Mouse (Mus musculus): Measurements from ENCODE around the gene Mitf. TPM values are rescaled to one million over a fixed set of nuclear protein-coding genes. Genes with fewer than 3 reads are reported as not detected.
A peak's percentile ranks its signal among the peaks of the same experiment; 100 is the strongest.

Gene Mitf
- polyA plus RNA-seq, 1 experiment, result 6.1 TPM

- no peak for TF ChIP-seq CTCF (IDR thresholded peaks at IDR 0.05; ENCODE audit: insufficient read depth, low read length)
- TF ChIP-seq POLR2A (IDR thresholded peaks at IDR 0.05; ENCODE audit: borderline replicate concordance, extremely low read depth, low read depth, low read length), result no peak
- 51% methylated on average over 11 of the region's 11 CpGs for WGBS
Measured at GRCm38 (mm10) chr6:97937897-97938614, 131.2 kb downstream of the Mitf start.

GRCm38 (mm10) chr6:97940916-97941315, 134.1 kb downstream of the Mitf start:
- TF ChIP-seq POLR2A (IDR thresholded peaks at IDR 0.05; ENCODE audit: borderline replicate concordance, extremely low read depth, low read depth, low read length), result no peak
- TF ChIP-seq CTCF (IDR thresholded peaks at IDR 0.05; ENCODE audit: insufficient read depth, low read length), result no peak
- Histone ChIP-seq H3K4me3 (replicated peaks; ENCODE audit: extremely low read depth, low read depth, low read length) (no peak overlapping the region), H3K4me1 (ENCODE audit: control insufficient read depth, insufficient read depth, low read length) (no peaks in the 10 kb centered on the region)
- WGBS, result 93% methylated on average over 12 of the region's 12 CpGs
- DNase-seq, result no peak

More at GRCm38 (mm10) chr6:97937897-97938614, 131.2 kb downstream of the Mitf start:
- no peaks in the 10 kb centered on the region for H3K4me1 ChIP-seq (ENCODE audit: control insufficient read depth, insufficient read depth, low read length)
- DNase-seq, result no peak
- no peak overlapping the region for H3K4me3 ChIP-seq (replicated peaks; ENCODE audit: extremely low read depth, low read depth, low read length)

DNA sequence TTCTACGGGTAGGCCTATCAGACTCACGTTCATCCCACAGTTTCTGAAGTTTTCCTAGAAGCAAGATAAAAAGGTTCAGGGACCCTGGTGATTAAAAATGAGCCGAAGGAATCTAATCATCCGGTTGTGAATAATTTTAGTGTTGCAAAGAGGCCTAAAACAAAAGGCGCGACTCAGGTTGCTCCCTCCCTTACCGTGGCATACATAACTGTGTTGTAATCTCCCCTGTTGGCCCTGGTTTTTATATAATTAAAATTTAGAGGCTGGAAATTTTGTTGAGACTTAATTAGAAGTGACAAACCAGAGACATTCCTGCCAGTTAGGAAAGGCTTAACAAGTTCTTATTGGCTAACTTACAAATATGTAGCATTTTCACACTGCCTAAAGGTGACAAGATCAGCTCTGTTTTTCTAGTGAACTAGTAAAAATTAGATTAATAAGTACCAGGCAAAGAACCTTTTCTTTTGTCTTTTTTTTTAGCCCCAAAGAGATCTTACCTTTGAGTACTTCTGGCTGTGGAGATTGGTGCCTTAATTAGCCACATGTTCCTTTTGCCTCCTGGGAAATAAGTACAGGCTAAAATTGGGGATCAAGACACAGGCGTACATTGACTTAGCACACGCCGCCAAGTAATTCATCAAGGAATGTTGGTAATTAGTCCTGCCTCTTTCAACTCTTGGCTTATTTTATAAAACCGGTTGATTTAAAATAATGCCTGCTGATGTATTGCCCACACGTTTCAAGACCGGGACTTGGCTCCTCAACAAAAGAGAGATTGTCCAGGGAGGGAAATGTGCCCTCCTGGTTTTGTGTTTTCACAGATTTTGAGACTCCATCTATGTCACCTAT, 143.4 kb downstream of the Mitf start:
- TF ChIP-seq POLR2A (IDR thresholded peaks at IDR 0.05; ENCODE audit: borderline replicate concordance, extremely low read depth, low read depth, low read length), result no peak
- TF ChIP-seq CTCF (IDR thresholded peaks at IDR 0.05; ENCODE audit: insufficient read depth, low read length), result no peak
- 87% methylated on average over 13 of the region's 13 CpGs for WGBS

DNA sequence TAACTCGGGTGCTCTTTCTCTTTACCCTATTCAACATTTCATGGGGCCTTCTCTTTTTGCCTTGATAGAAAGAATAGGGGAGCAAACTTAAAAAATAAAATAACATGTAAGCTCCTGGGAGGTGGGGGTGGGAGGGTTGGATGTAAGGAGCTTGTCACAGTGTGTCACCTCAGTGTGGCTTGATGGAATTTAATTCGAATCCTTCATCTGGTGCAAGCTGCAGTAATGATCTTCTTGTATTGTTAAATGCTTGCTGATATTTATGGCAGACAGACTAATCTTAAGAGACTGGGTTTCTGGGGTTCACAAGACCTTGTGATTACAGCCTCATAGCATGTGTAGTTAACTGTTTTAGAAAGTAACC, 144.0 kb downstream of the Mitf start:
- TF ChIP-seq POLR2A (IDR thresholded peaks at IDR 0.05; ENCODE audit: borderline replicate concordance, extremely low read depth, low read depth, low read length) (no peak), CTCF (IDR thresholded peaks at IDR 0.05; ENCODE audit: insufficient read depth, low read length) (no peak)
- WGBS, result 85% methylated on average over 2 of the region's 2 CpGs
- DNase-seq, result no peak
- Histone ChIP-seq H3K4me1 (ENCODE audit: control insufficient read depth, insufficient read depth, low read length) (no peaks in the 10 kb centered on the region), H3K4me3 (replicated peaks; ENCODE audit: extremely low read depth, low read depth, low read length) (no peak overlapping the region)

More for the DNA sequence above, 143.4 kb downstream of the Mitf start:
- H3K4me1 ChIP-seq (ENCODE audit: control insufficient read depth, insufficient read depth, low read length), result no peaks in the 10 kb centered on the region
- no peak for DNase-seq
- H3K4me3 ChIP-seq (replicated peaks; ENCODE audit: extremely low read depth, low read depth, low read length), result no peak overlapping the region

- WGBS, result 87% methylated on average over 1 of the region's 1 CpGs
- TF ChIP-seq CTCF (IDR thresholded peaks at IDR 0.05; ENCODE audit: insufficient read depth, low read length) (no peak), POLR2A (IDR thresholded peaks at IDR 0.05; ENCODE audit: borderline replicate concordance, extremely low read depth, low read depth, low read length) (no peak)
Measured at GRCm38 (mm10) chr6:97951711-97952110, 144.9 kb downstream of the Mitf start.

DNA sequence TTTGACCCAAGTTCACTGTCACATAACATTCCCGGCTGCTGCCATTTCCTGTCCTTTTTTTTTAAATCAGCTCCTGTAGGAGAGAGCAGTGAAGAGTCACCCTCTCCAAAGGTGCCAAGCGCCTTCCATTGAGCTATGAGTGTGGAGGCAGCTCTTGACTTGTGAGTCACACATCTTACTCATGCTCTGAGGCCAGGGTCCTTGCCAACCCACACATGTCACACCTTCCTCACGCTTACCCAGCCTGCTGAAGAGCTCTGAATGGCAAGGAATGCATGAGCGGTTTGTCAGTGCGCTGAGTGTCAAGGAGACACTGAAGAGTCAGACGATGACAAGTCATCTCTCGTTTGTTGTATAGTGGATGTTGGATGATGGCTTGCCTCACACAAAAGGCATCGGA, 146.0 kb downstream of the Mitf start:
- WGBS, result 66% methylated on average over 8 of the region's 8 CpGs

More at GRCm38 (mm10) chr6:97951711-97952110, 144.9 kb downstream of the Mitf start:
- DNase-seq, result no peak
- Histone ChIP-seq H3K4me1 (ENCODE audit: control insufficient read depth, insufficient read depth, low read length) (no peaks in the 10 kb centered on the region), H3K4me3 (replicated peaks; ENCODE audit: extremely low read depth, low read depth, low read length) (no peak overlapping the region)

GRCm38 (mm10) chr6:97956121-97956520, 149.3 kb downstream of the Mitf start:
- Histone ChIP-seq H3K4me3 (replicated peaks; ENCODE audit: extremely low read depth, low read depth, low read length) (no peak overlapping the region), H3K4me1 (ENCODE audit: control insufficient read depth, insufficient read depth, low read length) (no peaks in the 10 kb centered on the region)
- DNase-seq, result no peak
- WGBS, result 83% methylated on average over 6 of the region's 6 CpGs
- TF ChIP-seq POLR2A (IDR thresholded peaks at IDR 0.05; ENCODE audit: borderline replicate concordance, extremely low read depth, low read depth, low read length), result no peak
- TF ChIP-seq CTCF (IDR thresholded peaks at IDR 0.05; ENCODE audit: insufficient read depth, low read length), result no peak

More for the DNA sequence above, 146.0 kb downstream of the Mitf start:
- peak; percentile 14 for DNase-seq
- Histone ChIP-seq H3K4me1 (ENCODE audit: control insufficient read depth, insufficient read depth, low read length) (no peaks in the 10 kb centered on the region), H3K4me3 (replicated peaks; ENCODE audit: extremely low read depth, low read depth, low read length) (no peak overlapping the region)
- TF ChIP-seq CTCF (IDR thresholded peaks at IDR 0.05; ENCODE audit: insufficient read depth, low read length) (no peak), POLR2A (IDR thresholded peaks at IDR 0.05; ENCODE audit: borderline replicate concordance, extremely low read depth, low read depth, low read length) (no peak)

DNA sequence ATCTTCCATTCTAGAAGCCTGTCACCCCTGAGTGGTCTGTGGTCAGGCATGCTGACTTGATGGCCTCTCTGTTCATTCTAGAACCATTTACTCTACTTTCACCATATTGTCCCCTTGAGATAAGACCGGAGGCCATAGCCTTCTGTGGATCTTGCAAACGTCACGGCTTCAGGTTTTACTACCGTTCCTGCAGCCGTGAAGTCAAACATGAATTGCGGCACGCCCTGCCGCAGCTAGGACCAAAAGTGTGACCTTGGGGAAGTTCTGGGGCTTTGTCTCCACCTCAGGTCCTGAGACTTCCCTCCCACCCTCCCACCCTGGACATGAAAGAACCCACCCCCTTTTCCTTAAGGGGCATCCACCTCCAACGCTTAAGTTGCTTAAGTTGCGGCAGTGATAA, 149.8 kb downstream of the Mitf start:
- TF ChIP-seq POLR2A (IDR thresholded peaks at IDR 0.05; ENCODE audit: borderline replicate concordance, extremely low read depth, low read depth, low read length), result no peak
- TF ChIP-seq CTCF (IDR thresholded peaks at IDR 0.05; ENCODE audit: insufficient read depth, low read length), result no peak
- no peak overlapping the region for H3K4me3 ChIP-seq (replicated peaks; ENCODE audit: extremely low read depth, low read depth, low read length)
- WGBS, result 86% methylated on average over 10 of the region's 10 CpGs
- H3K4me1 ChIP-seq (ENCODE audit: control insufficient read depth, insufficient read depth, low read length), result no peaks in the 10 kb centered on the region
- no peak for DNase-seq

GRCm38 (mm10) chr6:97958276-97958675, 151.4 kb downstream of the Mitf start:
- Histone ChIP-seq H3K4me1 (ENCODE audit: control insufficient read depth, insufficient read depth, low read length) (no peaks in the 10 kb centered on the region), H3K4me3 (replicated peaks; ENCODE audit: extremely low read depth, low read depth, low read length) (no peak overlapping the region)
- TF ChIP-seq CTCF (IDR thresholded peaks at IDR 0.05; ENCODE audit: insufficient read depth, low read length) (no peak), POLR2A (IDR thresholded peaks at IDR 0.05; ENCODE audit: borderline replicate concordance, extremely low read depth, low read depth, low read length) (no peak)
- WGBS, result 76% methylated on average over 4 of the region's 4 CpGs
- no peak for DNase-seq
